Mouse (Mus musculus) brain, embryonic 14.5 days (tissue): ENCODE measurements at regions not wholly inside any gene's neighbourhood (a gene's known extent, or its start where the extent isn't known, plus 50 kb on each side); places are given as distances from the start of the nearest gene placed in this dataset.

Source experiments
- CTCF ChIP-seq: fragments of 200-500 bp; IDR thresholded peaks from 2 replicates; pipeline ENCODE4 v1.5.1; 2012; ENCODE audit warnings: inconsistent platforms, mild to moderate bottlenecking, moderate library complexity, borderline replicate concordance; ENCODE audit not compliant: insufficient read depth, insufficient read length; ENCODE audit errors: extremely low read depth
- POLR2A ChIP-seq: fragments of 200-500 bp; IDR thresholded peaks from 2 replicates; pipeline ENCODE4 v1.6.1; 2012; ENCODE audit warnings: mild to moderate bottlenecking, inconsistent platforms, borderline replicate concordance; ENCODE audit not compliant: poor library complexity, insufficient read depth, insufficient read length, severe bottlenecking; ENCODE audit errors: extremely low read depth

GRCm38 (mm10) chr12:32286652-32287051, 78.2 kb upstream of the Pik3cg start:
- TF ChIP-seq POLR2A (no peak), CTCF (no peak)
